Mouse (Mus musculus) heart, embryonic 13.5 days (tissue): ENCODE measurements around the gene Mfng. TPM values are rescaled to one million over a fixed set of nuclear protein-coding genes. Genes with fewer than 3 reads are reported as not detected.

ENCODE experiments used
- ATAC-seq: fragments of 200-750 bp; cut with Nextera tagmentation; 2 replicates; pipeline ENCODE4 v1.8.0; 2017; ENCODE audit warnings: moderate TSS enrichment; ENCODE audit not compliant: insufficient number of reproducible peaks, low FRiP score, low TSS enrichment; ENCODE audit errors: extremely low read depth
- H3K27ac ChIP-seq: fragments of 300-500 bp; sonication (generic); replicated peaks from 2 replicates; pipeline ENCODE4 v1.5.1; 2015; ENCODE audit warnings: moderate library complexity, mild to moderate bottlenecking, inconsistent platforms
- H3K27me3 ChIP-seq: fragments of 300-500 bp; sonication (generic); replicated peaks from 2 replicates; pipeline ENCODE4 v1.6.1; 2015; ENCODE audit warnings: mild to moderate bottlenecking, inconsistent platforms
- H3K36me3 ChIP-seq: fragments of 300-500 bp; sonication (generic); 2 replicates; pipeline ENCODE4 v1.6.1; 2015; ENCODE audit warnings: mild to moderate bottlenecking, inconsistent platforms
- H3K4me1 ChIP-seq: fragments of 300-500 bp; sonication (generic); 2 replicates; pipeline ENCODE4 v1.6.1; 2015; ENCODE audit warnings: inconsistent platforms
- H3K4me2 ChIP-seq: fragments of 300-500 bp; sonication (generic); 2 replicates; pipeline ENCODE4 v1.6.1; 2015; ENCODE audit warnings: inconsistent platforms, mild to moderate bottlenecking, moderate library complexity
- H3K4me3 ChIP-seq: fragments of 300-500 bp; sonication (generic); 2 replicates; pipeline ENCODE4 v1.5.1; 2015; ENCODE audit warnings: moderate library complexity, mild to moderate bottlenecking, inconsistent platforms
- H3K9ac ChIP-seq: fragments of 300-500 bp; sonication (generic); 2 replicates; pipeline ENCODE4 v1.6.1; 2015; ENCODE audit warnings: inconsistent platforms, mild to moderate bottlenecking, moderate library complexity
- H3K9me3 ChIP-seq: fragments of 300-500 bp; sonication (generic); 2 replicates; pipeline ENCODE4 v1.6.1; 2016; ENCODE audit warnings: inconsistent platforms
- WGBS: fragments of 180-500 bp; shearing (Covaris S2); methylation state at CpG from one replicate; pipeline ENCODE4 v1.1.7; 2015; ENCODE audit warnings: mixed read lengths; 5-methylcytosine and 5-hydroxymethylcytosine counted together
- polyA plus RNA-seq: library from polyadenylated mRNA; unstranded; fragments of >200 nt; fragmentation: Nextera tagmentation; extraction: Ambion mirVana; gene quantifications from 2 replicates; pipeline ENCODE4 v1.2.1, GENCODE M21; 2015

Mfng gene
- polyA plus RNA-seq, 1 experiment from 2014 or later, result 15.8 TPM

DNA sequence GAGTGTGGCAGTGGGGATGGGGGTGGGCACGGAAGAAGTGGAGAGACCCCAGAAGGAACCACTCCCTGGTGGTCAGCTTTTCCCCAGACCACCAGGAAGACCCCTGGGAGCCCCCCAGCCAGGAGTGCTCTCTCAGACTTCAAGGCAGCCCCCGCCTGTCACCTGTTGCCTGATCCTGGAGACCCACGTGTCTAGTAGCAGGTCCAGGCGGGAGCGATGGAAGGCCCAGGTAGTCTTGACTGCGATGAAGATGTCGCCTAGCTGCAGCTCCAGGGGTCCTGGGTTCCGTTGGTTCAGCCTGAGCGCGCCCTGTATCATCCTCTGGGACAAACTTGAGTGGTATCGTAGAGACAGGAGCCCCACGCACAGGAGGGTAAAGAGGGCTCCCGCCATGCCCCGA lies 419 bp downstream of the Mfng start:
- WGBS, result 34% methylated on average over 14 of the region's 14 CpGs
- H3K36me3 ChIP-seq, result peaks cover 25% of the 10 kb centered on the region

DNA sequence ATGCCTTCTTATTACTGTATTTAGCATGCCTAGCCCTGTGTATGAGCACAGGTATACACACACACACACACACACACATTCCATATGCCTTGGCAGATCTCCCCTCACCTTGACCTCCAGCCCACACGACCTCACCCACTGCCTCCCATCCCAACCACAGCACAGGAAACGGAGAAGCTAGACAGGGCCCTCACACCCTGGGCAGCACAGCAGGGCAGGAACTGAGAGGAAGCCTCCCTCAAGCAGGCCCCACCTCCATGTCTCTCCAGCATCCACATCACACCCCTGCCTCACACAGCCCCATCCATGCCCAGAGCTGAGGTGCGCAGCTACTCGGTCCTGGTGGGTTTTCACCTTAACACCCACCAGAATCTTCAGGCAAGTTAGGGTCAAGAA lies 909 bp downstream of the Mfng start:
- peaks cover 24% of the 10 kb centered on the region for H3K36me3 ChIP-seq
- peak; percentile 3; the same call in 1 of the 2 replicates for ATAC-seq
- peak overlapping the region; percentile 69 for H3K9ac ChIP-seq
- H3K27ac ChIP-seq, result peak overlapping the region; percentile 66
- 32% methylated on average over 4 of the region's 4 CpGs for WGBS
- H3K4me3 ChIP-seq, result peak overlapping the region; percentile 40
- peaks cover 7% of the 10 kb centered on the region for H3K9me3 ChIP-seq
- H3K4me2 ChIP-seq, result peak overlapping the region; percentile 64
- peaks cover 7% of the 10 kb centered on the region; the same call in 1 of the 2 replicates for H3K27me3 ChIP-seq
- H3K4me1 ChIP-seq, result peaks cover 16% of the 10 kb centered on the region

More for the DNA sequence above, 419 bp downstream of the Mfng start:
- peaks cover 16% of the 10 kb centered on the region for H3K4me1 ChIP-seq
- H3K27me3 ChIP-seq, result peaks cover 7% of the 10 kb centered on the region; the same call in 1 of the 2 replicates
- no peak for ATAC-seq
- peak overlapping the region; percentile 66 for H3K27ac ChIP-seq
- H3K9ac ChIP-seq, result peak overlapping the region; percentile 69
- peaks cover 7% of the 10 kb centered on the region for H3K9me3 ChIP-seq
- H3K4me3 ChIP-seq, result peak overlapping the region; percentile 40
- peak overlapping the region; percentile 64 for H3K4me2 ChIP-seq

DNA sequence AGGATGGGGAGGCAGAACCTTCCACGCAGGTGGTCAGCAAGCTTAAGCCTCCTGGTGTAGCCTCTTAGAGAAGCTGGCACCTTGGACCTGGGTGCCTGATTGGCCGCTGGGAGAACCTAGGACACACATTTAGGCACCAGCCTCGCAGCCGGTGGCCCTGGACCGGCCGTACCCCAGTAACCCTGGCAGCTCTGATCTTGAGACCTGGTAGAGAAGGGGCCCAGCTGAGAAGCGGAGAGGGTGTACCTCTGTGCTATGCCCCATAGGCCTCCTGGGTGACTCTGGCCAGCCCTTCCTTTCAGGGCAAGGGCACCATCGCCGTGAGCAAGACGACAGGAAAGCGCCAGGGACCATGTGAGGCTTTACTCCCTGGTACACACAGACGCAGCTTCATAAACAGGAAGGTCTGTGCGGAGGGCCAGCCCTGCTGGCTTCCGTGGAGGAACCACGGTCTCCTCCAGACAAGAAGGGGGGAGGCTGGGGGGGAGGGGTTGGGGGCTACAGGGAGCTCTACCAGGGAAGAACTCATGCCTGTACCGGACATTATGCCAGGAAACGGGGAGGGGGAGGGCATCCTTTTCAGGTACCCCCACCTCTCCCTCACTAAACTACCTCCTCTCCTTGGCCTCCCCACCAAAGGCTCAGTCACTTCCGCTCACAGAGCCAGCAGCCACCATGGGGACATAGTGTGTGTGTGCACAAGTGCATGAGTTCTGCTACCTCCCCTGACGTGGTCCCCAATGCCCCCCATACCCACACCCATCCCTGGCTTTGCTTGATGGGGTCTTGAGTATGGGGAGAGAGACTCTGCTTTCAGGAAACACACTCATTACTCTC lies 1.5 kb downstream of the Mfng start:
- H3K9ac ChIP-seq, result peak overlapping the region; percentile 37; the same call in 1 of the 2 replicates
- H3K27me3 ChIP-seq, result peaks cover 7% of the 10 kb centered on the region; the same call in 1 of the 2 replicates
- H3K4me1 ChIP-seq, result peaks cover 16% of the 10 kb centered on the region
- 50% methylated on average over 19 of the region's 19 CpGs for WGBS
- peak overlapping the region; percentile 40 for H3K4me3 ChIP-seq
- peaks cover 7% of the 10 kb centered on the region for H3K9me3 ChIP-seq
- peak overlapping the region; percentile 64 for H3K4me2 ChIP-seq
- peaks cover 24% of the 10 kb centered on the region for H3K36me3 ChIP-seq
- peak; percentile 17; the same call in 1 of the 2 replicates for ATAC-seq
- H3K27ac ChIP-seq, result peak overlapping the region; percentile 66

DNA sequence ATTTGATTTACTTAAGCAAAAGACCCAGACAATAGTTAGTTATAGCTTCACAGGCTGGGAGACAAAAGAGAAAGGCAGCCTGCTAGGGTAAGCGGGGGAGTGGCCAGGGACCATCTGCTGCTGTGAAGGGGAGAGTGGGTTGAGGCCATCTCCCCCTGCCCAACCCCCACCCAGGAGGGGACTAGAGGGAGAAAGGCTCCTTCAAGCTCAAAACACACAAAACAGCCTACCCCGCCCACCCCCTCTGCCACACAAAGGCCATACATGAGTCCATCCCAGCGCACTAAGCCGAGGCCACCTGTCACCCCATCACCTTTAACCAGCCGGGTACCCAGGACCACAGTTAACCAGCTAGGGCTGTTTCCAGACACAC lies 2.3 kb downstream of the Mfng start:
- H3K27ac ChIP-seq, result peak overlapping the region; percentile 66; the same call in 1 of the 2 replicates
- 45% methylated on average over 5 of the region's 5 CpGs for WGBS
- peaks cover 7% of the 10 kb centered on the region; the same call in 1 of the 2 replicates for H3K27me3 ChIP-seq
- no peak for ATAC-seq
- H3K4me1 ChIP-seq, result peaks cover 16% of the 10 kb centered on the region
- peak overlapping the region; percentile 37 for H3K9ac ChIP-seq
- H3K36me3 ChIP-seq, result peaks cover 16% of the 10 kb centered on the region
- H3K4me3 ChIP-seq, result peak overlapping the region; percentile 26; the same call in 1 of the 2 replicates
- peak overlapping the region; percentile 64 for H3K4me2 ChIP-seq
- peaks cover 7% of the 10 kb centered on the region for H3K9me3 ChIP-seq

DNA sequence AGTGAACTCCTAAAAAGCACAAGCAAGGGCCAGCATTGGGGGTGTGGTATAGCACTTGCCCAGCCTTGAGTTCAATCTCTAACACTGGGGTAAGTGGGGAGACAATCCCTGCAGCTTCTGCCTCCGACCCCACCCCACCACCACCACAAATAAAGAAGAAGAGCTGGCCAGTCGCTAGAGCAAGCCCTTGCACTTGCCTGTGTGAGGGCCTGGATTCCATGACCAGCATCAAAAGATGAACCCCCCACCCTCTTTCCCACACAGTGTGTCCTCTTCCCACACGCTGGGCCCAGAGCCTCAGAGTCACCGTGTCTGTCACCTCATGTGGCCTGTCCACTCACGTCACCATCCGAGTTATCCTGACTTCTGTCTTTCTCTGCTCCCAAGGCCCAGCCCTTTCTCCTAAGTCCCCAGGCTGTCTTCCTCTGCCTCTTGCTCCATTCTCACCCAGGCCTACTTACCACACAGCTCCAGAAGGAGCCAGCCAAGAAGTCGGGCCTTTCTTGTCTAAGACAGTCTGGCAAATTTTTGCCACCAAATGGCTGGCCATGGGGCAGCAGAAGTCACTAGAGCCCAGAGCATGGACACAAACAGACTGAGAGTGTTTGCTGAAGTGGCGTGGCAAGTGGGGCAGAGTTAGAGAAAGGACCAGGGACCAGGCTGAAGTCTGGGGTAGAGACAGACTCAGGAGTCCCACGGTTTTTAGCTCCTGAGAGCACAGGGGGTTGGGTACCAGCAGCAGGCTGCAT lies 2.9 kb downstream of the Mfng start:
- no peak overlapping the region for H3K27ac ChIP-seq
- peaks cover 7% of the 10 kb centered on the region; the same call in 1 of the 2 replicates for H3K27me3 ChIP-seq
- peaks cover 11% of the 10 kb centered on the region for H3K36me3 ChIP-seq
- peak overlapping the region; percentile 37; the same call in 1 of the 2 replicates for H3K9ac ChIP-seq
- ATAC-seq, result no peak
- H3K4me2 ChIP-seq, result peak overlapping the region; percentile 64
- H3K4me3 ChIP-seq, result peak overlapping the region; percentile 26; the same call in 1 of the 2 replicates
- WGBS, result 57% methylated on average over 9 of the region's 9 CpGs
- H3K4me1 ChIP-seq, result peaks cover 16% of the 10 kb centered on the region
- peaks cover 7% of the 10 kb centered on the region for H3K9me3 ChIP-seq

DNA sequence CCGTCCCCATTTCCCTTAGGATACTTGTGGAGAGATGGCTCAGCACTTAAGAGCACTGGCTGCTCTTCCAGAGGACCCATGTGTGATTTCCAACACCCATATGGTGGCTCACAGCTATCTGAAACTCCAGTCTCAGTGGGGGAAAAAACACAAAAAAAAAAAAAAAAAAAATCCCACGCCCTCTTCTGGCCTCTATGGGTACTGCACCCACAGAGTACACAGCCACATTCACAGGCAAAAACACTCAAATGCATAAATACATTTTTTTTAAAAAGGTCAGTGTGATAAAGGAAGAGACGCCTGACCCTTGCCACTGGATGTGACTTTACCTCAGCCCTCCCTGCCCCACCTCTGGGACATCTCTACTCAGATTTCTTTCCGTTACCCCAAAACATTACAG lies 4.2 kb downstream of the Mfng start:
- 79% methylated on average over 4 of the region's 4 CpGs for WGBS
- no peak for ATAC-seq
- H3K9me3 ChIP-seq, result peaks cover 7% of the 10 kb centered on the region
- H3K27me3 ChIP-seq, result peaks cover 7% of the 10 kb centered on the region; the same call in 1 of the 2 replicates
- no peak overlapping the region for H3K4me3 ChIP-seq
- H3K4me2 ChIP-seq, result no peak overlapping the region
- H3K4me1 ChIP-seq, result peaks cover 16% of the 10 kb centered on the region
- H3K36me3 ChIP-seq, result 0 out of 2 replicates have a peak, but pooled peaks cover 3% of the 10 kb centered on the region
- H3K9ac ChIP-seq, result no peak overlapping the region
- H3K27ac ChIP-seq, result no peak overlapping the region

DNA sequence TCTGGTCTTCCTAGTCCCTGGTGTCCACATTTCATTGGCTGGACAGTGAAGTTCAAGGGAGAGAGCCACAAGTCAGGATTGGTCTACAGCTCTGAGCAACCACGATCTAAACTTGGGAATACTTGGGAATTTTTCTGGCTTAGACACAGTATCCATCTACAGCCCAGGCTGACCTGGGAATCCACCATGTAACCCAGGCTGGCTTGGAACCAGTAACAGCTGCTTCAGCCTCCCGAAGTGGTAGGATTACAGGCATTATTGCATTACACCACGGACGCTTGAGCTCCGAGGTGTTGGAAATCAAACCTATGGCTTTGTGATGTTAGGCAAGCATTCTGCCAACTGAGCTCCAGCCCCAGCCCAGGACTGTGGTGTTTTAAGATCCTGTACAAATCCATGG lies 9.6 kb downstream of the Mfng start:
- no peak overlapping the region for H3K4me3 ChIP-seq
- H3K9ac ChIP-seq, result no peak overlapping the region
- no peak for ATAC-seq
- no peaks in the 10 kb centered on the region for H3K4me1 ChIP-seq
- H3K36me3 ChIP-seq, result no peaks in the 10 kb centered on the region
- H3K27ac ChIP-seq, result no peak overlapping the region
- 85% methylated on average over 5 of the region's 5 CpGs for WGBS
- no peaks in the 10 kb centered on the region; the same call in 1 of the 2 replicates for H3K27me3 ChIP-seq
- no peaks in the 10 kb centered on the region for H3K9me3 ChIP-seq
- no peak overlapping the region for H3K4me2 ChIP-seq

DNA sequence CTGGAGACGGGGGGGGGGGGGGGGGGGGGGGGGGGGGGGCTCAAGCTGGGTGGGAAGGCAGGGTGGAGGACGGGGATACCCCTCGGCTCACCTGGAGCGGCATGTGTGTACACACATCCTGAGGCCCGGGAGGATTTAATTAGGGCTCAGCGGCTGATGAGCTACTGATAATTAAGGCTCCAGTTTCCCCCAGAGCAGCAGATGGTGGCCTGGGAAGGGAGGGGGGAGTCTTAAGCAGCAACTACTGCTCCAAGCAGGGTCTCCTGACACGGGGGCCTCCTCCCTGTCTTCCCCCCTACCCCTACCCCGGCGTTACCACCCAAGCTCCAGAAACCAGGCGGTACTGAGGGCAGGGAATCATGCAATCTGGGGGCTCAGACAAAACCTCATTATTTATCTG lies 10.1 kb downstream of the Mfng start:
- Histone ChIP-seq H3K27me3 (no peaks in the 10 kb centered on the region; the same call in 1 of the 2 replicates), H3K36me3 (no peaks in the 10 kb centered on the region), H3K27ac (no peak overlapping the region), H3K4me3 (no peak overlapping the region), H3K4me2 (no peak overlapping the region), H3K4me1 (no peaks in the 10 kb centered on the region), H3K9ac (no peak overlapping the region), H3K9me3 (no peaks in the 10 kb centered on the region)
- no peak for ATAC-seq
- WGBS, result 33% methylated on average over 9 of the region's 10 CpGs

DNA sequence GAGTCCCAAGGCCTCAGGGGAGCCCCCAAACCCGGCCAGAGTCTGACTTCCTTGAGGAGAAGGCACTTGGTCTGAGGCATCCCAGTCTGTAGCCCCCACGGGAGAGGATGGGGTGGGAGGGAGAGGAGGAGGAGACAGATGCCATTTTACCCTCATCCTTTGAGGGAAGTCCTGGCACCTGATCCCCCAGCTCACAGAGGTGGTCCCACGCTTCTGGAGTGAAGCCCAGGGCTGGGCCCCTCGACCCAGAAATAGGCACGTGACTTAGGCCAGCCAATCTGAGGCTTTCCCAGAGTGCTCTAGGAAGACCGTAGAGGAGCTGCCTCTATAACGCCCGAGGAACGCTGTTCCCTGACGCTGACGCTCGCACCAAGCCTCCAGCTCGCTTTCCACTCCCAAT lies 12.2 kb downstream of the Mfng start:
- Histone ChIP-seq H3K27me3 (peaks cover 7% of the 10 kb centered on the region; the same call in 1 of the 2 replicates), H3K4me3 (no peak overlapping the region), H3K36me3 (no peaks in the 10 kb centered on the region), H3K9me3 (no peaks in the 10 kb centered on the region), H3K4me2 (no peak overlapping the region), H3K4me1 (no peaks in the 10 kb centered on the region), H3K9ac (no peak overlapping the region), H3K27ac (no peak overlapping the region)
- WGBS, result 71% methylated on average over 13 of the region's 13 CpGs
- ATAC-seq, result no peak

DNA sequence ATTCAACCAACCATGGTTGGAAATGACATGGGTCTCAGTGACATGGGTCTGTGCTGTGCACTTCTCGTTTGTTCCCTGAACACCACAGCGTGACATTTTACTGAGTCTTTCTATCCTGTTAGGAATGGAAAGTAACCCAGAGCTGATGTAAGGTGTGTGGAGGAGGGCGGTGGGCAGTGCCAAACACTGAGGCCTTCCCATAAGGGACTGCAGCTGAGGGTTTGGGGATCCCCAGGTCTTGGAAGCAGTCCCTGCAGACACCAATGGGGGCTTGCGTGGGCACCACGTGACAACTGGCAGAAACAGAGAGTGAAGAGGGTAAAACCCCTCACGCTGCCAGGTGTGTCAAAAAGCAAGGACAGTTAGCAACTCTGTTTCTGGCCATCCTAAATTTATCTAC lies 15.1 kb downstream of the Mfng start:
- Histone ChIP-seq H3K4me3 (no peak overlapping the region), H3K9ac (no peak overlapping the region), H3K4me2 (no peak overlapping the region), H3K36me3 (no peaks in the 10 kb centered on the region), H3K4me1 (no peaks in the 10 kb centered on the region), H3K27ac (no peak overlapping the region), H3K27me3 (peaks cover 7% of the 10 kb centered on the region; the same call in 1 of the 2 replicates), H3K9me3 (no peaks in the 10 kb centered on the region)
- no peak for ATAC-seq
- WGBS, result 84% methylated on average over 6 of the region's 6 CpGs
